Mouse (Mus musculus): ENCODE data around the gene Prpf8.
"Not testable (repeated sequence)": the region's sequence is repeated elsewhere in the genome, so short reads cannot be mapped to it uniquely, and the experiment has no call there.

DNA sequence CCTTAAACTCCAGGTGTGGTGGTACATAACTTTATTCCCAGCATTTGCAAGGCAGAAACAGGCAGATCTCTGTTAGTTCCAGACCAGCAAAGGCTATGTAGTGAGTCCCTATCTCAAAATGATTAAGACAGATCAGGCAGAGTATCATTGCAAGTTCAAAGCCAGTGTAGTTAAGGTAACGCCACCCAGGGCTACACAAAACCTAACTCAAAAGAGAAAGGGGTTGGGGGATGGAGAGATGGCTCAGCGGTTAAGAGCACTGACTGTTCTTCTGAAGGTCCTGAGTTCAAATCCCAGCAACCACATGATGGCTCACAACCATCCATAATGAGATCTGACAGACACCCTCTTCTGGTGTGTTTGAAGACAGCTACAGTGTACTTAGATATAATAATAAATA is 30.6 kb upstream of the Prpf8 start:
- TF ChIP-seq TAL1, GATA1 (IDR thresholded peaks at IDR 0.05; ENCODE audit: low read length): not testable (repeated sequence)
